Mouse (Mus musculus): ENCODE measurements around the gene Sapcd1. TPM values are rescaled to one million over a fixed set of nuclear protein-coding genes. Genes with fewer than 3 reads are reported as not detected.
A peak's percentile ranks its signal among the peaks of the same experiment; 100 is the strongest.

Sapcd1 gene
- polyA plus RNA-seq, 1 experiment from 2014 or later = 2.5 TPM

DNA sequence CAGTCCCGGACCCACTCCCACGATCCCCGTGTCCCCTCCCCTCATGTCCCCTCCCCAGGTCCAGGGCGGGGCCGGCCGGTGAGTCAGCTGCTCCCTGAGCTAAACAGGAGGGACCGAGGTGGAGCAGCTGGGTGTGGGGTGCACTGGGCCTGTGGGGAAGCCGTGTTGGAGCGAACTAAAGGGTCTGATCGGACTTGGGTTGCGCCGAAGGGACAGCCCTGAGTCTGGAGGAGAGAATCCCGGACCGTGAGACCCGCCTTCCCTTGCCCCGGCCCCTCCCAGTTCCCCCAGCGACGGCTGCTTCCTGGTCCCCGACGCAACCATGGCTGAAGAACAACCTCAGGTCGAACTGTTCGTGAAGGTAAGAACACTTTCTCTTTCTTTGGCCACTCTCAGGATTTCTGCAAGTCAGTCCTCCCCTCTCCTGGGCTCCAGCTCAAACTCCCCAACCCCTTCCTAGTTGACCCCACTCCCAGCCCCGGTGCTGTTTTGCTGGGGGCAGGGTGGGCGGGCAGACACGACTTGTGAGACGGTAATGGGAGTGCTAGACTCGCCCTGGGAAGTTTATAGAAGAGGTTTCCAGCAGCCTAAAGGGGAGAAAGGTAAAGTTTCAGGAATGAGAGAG lies 22.4 kb upstream of the Sapcd1 start:
- Histone ChIP-seq H3K36me3 (peaks cover 7% of the 10 kb centered on the region), H3K9me3 (no peaks in the 10 kb centered on the region; the same call in 1 of the 2 replicates), H3K4me1 (replicated peaks) (peaks cover 47% of the 10 kb centered on the region), H3K27ac (peak overlapping the region; percentile 89), H3K4me2 (peak overlapping the region; percentile 61), H3K9ac (peak overlapping the region; percentile 74), H3K4me3 (peak overlapping the region; percentile 43), H3K27me3 (no peaks in the 10 kb centered on the region)
- no peak for ATAC-seq (ENCODE audit: low FRiP score)
- WGBS = under 1% methylated on average over 27 of the region's 27 CpGs

DNA sequence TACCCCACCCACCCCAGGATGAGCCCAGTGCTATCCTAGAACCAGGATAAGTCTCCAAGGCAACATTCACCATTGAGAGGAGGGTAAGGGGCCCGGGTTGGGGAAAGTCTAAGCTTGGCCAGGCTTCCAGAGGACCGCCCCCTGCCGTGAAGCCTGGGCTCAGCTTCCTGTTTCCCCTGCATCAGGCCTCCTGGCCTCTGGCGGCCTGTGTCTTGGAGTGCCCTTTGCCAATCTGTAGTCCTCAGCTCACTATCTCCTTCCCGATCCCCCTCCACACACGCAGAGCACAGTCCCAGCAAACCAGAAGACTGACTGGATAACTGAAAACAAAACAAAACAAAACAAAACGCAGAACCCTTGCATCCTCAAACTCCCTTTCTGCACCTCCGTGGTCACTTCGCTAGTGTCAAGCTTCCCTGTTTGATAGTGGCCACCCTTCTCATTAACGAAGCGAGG lies 21.8 kb upstream of the Sapcd1 start, which contains the start of gene Clic1:
Gene Clic1 (plus strand): TSS at position 406 of the 456 bp plus-strand sequence.
- ATAC-seq (ENCODE audit: low FRiP score) = no peak
- 4% methylated on average over 11 of the region's 11 CpGs for WGBS
- Histone ChIP-seq H3K4me1 (replicated peaks) (peaks cover 47% of the 10 kb centered on the region), H3K9ac (peak within 1 kb of the TSS; percentile 74), H3K4me2 (peak within 1 kb of the TSS; percentile 61), H3K27me3 (no peaks in the 10 kb centered on the region), H3K4me3 (peak within 1 kb of the TSS; percentile 43), H3K27ac (peak within 1 kb of the TSS; percentile 89), H3K36me3 (peaks cover 7% of the 10 kb centered on the region), H3K9me3 (no peaks in the 10 kb centered on the region; the same call in 1 of the 2 replicates)

DNA sequence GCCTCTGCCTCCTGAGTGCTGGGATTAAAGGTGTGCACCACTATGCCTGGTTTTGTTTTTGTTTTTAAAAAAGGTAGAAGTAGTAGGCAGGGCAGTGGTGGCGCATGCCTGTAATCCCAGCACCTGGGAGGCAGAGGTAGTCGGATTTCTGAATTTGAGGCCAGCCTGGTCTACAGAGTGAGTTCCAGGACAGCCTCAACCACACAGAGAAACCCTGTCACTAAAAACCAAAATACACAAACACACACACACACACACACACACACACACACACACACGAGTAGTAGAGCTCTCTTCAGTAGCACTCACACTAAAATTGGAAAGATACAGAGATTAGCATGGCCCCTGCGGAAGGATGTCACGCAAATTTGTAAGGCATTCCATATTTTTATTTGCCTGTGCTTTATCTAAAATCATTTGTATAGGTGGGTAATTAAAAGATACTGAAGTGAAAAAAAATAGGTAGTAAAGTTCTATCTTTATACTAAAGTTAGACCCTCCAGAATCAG lies 21.2 kb upstream of the Sapcd1 start:
- Histone ChIP-seq H3K27ac (peak overlapping the region; percentile 89; the same call in 1 of the 2 replicates), H3K27me3 (no peaks in the 10 kb centered on the region), H3K9ac (no peak overlapping the region), H3K9me3 (no peaks in the 10 kb centered on the region), H3K4me2 (no peak overlapping the region), H3K36me3 (peaks cover 2% of the 10 kb centered on the region), H3K4me1 (replicated peaks) (peaks cover 47% of the 10 kb centered on the region), H3K4me3 (no peak overlapping the region)
- ATAC-seq (ENCODE audit: low FRiP score) = no peak
- WGBS = 80% methylated on average over 5 of the region's 5 CpGs

DNA sequence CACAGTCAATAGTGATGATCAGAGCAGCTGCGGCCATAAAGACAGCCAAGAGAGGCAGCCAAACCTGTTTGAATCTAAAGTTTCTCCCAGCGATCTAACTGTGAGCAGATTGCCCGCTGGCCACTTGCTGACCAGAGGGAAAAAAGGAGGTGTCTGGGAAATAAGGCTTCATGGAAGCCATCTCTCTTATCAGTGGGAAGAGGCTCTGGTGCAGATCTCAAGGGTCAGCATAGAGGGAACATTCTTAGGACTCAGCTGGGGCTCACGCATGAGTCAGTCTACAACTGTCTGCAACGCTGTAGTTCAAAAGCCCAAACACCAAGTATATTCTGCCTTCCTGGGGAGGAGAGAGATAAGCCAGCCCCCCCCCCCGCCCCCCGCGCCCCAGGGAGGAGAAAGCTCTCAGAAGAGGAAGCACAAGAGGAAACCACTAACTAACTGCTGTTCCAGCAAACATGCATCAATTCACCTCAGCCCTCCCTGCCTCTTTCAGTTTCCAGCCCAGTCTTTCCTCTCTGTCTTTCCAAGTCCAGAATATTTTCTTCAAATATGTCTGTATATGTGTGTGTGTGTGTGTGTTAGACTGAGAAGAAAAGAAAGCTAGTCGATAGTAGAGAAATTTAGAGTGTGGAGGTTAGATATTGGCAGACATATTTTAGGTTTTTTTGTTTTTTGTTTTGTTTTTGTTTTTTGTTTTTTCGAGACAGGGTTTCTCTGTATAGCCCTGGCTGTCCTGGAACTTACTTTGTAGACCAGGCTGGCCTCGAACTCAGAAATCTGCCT lies 20.5 kb upstream of the Sapcd1 start:
- no peak overlapping the region for H3K4me2 ChIP-seq
- H3K4me1 ChIP-seq (replicated peaks) = peaks cover 47% of the 10 kb centered on the region
- no peaks in the 10 kb centered on the region for H3K36me3 ChIP-seq
- no peak for ATAC-seq (ENCODE audit: low FRiP score)
- no peak overlapping the region; the same call in 1 of the 2 replicates for H3K27ac ChIP-seq
- WGBS = 50% methylated on average over 11 of the region's 11 CpGs
- H3K9ac ChIP-seq = no peak overlapping the region
- H3K27me3 ChIP-seq = no peaks in the 10 kb centered on the region
- no peak overlapping the region for H3K4me3 ChIP-seq
- no peaks in the 10 kb centered on the region for H3K9me3 ChIP-seq

DNA sequence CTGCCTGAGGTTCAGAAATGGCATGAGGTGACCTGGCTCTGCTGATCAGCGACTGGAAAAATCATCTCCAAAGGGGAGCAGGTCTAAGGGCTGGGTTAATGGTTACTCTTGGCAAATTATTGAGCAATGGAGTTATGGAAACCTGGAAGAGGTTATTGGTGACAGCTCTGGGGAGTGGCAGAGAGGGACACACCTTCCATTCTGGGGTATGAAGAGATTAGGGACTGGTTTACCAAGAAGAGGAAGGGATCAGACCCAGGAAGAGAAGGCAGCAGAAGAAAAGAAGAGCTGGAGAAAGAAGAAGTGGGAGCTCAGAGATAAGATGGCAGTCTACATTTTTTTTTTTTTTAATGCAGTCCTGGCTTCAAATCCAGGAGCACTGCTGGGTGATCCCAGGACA lies 19.9 kb upstream of the Sapcd1 start:
- WGBS = 58% methylated on average over 1 of the region's 1 CpGs

DNA sequence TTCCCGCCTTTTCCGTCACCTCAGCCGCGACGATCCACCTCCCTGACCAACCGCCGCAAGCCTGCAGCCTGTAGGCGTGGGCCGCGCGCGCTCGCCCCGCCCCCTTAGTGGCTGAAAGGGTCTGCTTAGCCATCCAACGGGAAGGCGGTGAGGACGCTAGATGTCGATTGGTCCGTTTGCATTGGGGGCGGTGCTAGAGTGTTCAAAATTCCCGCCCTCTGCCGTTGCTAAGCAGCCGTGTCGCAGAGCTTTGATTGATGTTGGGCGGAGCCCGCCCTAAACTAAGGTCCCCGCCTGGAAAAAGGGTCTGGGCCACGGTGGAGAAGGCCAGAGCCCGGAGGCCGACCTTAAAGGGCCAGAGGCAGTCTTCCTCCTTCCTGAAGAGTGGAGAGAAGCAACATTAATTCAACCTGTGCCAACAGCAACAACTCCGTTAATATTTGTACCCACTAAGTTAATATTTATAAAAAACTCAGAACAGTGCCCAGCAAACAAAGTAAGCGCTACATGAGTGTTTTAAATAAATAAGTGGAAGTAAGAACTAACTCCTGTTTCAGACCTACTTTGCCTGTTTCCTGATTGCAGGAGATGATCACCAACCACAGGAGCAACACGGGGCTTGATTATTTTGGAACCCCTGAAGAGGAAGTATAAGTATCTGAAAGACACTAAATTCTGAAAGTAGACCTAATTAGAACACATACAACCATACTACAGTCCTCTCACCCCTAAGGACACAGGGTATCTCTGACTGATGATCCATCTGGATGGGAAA lies 19.1 kb upstream of the Sapcd1 start, which contains the start of gene Msh5:
Gene Msh5 (minus strand): TSS at position 65 of the 775 bp plus-strand sequence.
- ATAC-seq (ENCODE audit: low FRiP score) = peak; percentile 97
- Histone ChIP-seq H3K27ac (peak within 1 kb of the TSS; percentile 69), H3K36me3 (no peaks in the 10 kb centered on the region), H3K9me3 (no peaks in the 10 kb centered on the region), H3K4me1 (replicated peaks) (peaks cover 35% of the 10 kb centered on the region), H3K27me3 (no peaks in the 10 kb centered on the region), H3K4me2 (peak within 1 kb of the TSS; percentile 99), H3K4me3 (peak within 1 kb of the TSS; percentile 55), H3K9ac (peak within 1 kb of the TSS; percentile 83)
- 3% methylated on average over 33 of the region's 33 CpGs for WGBS

More for the DNA sequence above, 19.9 kb upstream of the Sapcd1 start:
- H3K4me3 ChIP-seq = no peak overlapping the region
- peak overlapping the region; percentile 14; the same call in 1 of the 2 replicates for H3K27ac ChIP-seq
- no peaks in the 10 kb centered on the region for H3K36me3 ChIP-seq
- peaks cover 43% of the 10 kb centered on the region for H3K4me1 ChIP-seq (replicated peaks)
- no peak for ATAC-seq (ENCODE audit: low FRiP score)
- no peak overlapping the region for H3K4me2 ChIP-seq
- H3K9me3 ChIP-seq = no peaks in the 10 kb centered on the region
- no peak overlapping the region for H3K9ac ChIP-seq
- no peaks in the 10 kb centered on the region for H3K27me3 ChIP-seq

DNA sequence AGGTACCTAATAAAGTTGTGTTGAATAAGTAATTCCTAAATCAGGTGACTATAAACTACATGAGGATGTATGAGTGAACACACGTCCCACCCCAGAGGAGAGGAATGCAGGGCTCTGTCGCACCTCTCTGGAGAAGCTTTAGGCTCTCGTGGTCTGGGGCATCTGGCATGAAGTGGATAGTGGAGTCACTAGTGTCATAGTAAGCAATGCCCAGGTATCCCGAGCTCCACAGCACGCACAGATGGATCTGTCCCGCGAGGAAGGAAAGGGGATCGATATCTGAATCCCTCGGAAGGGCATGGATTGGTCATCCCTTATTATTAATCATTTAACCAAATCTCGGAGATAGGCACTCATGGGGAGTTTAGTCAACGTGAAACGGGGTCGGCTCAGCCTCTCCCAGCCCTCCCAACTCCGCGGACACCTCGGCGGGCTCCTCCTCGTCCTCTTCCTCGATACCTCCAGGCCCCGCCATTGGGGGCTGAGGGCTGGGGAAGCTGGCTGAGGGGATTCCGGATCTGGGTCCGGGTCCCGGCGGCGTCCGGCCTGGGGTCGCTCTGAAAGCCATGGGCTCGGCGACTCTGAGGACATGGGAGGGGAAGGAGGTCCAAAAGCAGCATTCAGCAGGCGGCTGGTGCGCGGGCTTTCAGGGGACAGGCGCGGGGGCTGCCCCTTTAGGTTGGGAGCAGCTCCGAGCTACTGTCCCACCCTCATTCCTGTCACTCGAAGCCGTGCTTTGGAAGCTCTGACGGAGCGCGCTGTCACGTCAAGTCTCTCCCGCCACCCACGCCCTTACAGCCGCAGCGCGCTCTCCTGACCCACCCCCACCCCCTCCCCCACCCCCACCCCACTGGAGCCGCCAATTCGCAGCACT lies 18.2 kb upstream of the Sapcd1 start:
- peak; percentile 79 for ATAC-seq (ENCODE audit: low FRiP score)
- no peaks in the 10 kb centered on the region for H3K36me3 ChIP-seq
- WGBS = 6% methylated on average over 47 of the region's 48 CpGs

DNA sequence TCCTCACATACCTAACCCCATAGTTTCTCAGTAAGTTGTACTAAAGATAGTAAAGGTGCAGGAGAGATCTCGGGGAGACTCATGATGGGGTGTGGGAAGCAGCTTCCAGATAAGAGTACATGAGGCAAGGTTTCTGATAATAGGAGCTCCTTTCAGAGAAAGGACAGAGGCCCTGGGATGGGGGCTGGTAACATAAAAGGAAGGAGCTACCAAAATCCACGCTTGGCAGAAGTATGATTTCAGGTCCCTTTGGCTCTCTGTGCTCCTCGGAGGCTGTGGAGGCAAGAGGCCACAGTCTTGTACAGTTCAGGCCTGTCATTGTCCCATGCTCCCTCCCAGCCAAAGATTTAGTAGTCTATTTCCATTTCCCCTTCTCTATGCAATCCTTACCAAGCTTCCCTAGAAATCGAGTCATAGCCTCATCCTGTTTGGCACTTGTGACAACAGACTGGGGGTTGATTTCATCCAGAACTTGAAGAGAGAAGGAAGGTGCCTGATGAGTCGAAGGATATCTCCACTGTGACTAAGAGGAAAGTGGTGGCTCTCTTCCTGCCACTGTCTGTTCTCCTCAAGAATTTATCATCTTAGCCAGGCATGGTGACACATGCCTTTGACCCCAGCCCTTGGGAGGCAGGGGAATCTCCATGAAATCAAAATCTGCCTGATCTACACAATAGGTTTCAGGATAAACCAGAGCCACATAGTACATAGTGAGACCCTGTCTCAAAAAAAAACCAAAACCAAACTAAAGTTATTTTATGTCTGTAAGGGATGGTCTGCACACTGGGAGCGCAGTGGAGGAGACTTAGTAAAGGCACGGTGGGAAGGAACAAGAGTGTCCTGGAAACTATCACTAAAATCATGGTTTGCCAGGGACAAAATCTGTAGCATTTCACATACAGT lies 17.3 kb upstream of the Sapcd1 start:
- no peak overlapping the region for H3K9ac ChIP-seq
- H3K27me3 ChIP-seq = no peaks in the 10 kb centered on the region
- H3K27ac ChIP-seq = no peak overlapping the region
- H3K9me3 ChIP-seq = no peaks in the 10 kb centered on the region
- no peaks in the 10 kb centered on the region for H3K36me3 ChIP-seq
- H3K4me1 ChIP-seq (replicated peaks) = peaks cover 25% of the 10 kb centered on the region
- 93% methylated on average over 7 of the region's 7 CpGs for WGBS
- no peak overlapping the region for H3K4me3 ChIP-seq
- ATAC-seq (ENCODE audit: low FRiP score) = no peak
- peak overlapping the region; percentile 99 for H3K4me2 ChIP-seq

More for the DNA sequence above, 18.2 kb upstream of the Sapcd1 start:
- Histone ChIP-seq H3K4me1 (replicated peaks) (peaks cover 27% of the 10 kb centered on the region), H3K27ac (peak overlapping the region; percentile 69), H3K27me3 (no peaks in the 10 kb centered on the region), H3K4me2 (peak overlapping the region; percentile 99), H3K9ac (peak overlapping the region; percentile 83), H3K4me3 (peak overlapping the region; percentile 55), H3K9me3 (no peaks in the 10 kb centered on the region)

DNA sequence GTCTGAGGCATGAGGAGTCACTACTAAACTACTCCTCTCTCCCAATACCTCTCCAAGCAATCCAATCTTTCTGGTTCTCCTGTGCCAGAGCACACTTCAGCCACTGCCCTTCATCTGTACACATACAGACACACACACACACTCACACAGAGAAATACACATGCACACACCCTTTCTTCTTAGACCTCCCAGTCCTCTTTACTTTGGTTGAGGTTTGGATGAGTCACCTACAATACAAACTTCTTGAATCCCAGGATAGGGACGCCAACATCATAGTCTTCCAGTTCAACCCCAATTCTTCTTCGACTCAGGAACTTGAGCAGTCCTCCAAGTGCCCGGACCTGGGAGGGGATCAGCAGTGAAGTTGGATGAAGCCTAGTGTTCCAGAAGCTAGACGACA lies 16.0 kb upstream of the Sapcd1 start:
- Histone ChIP-seq H3K36me3 (no peaks in the 10 kb centered on the region), H3K4me2 (no peak overlapping the region), H3K9ac (no peak overlapping the region), H3K4me3 (no peak overlapping the region), H3K4me1 (replicated peaks) (peaks cover 16% of the 10 kb centered on the region), H3K27ac (no peak overlapping the region), H3K27me3 (no peaks in the 10 kb centered on the region), H3K9me3 (no peaks in the 10 kb centered on the region)
- ATAC-seq (ENCODE audit: low FRiP score) = no peak
- WGBS = 88% methylated on average over 4 of the region's 4 CpGs

DNA sequence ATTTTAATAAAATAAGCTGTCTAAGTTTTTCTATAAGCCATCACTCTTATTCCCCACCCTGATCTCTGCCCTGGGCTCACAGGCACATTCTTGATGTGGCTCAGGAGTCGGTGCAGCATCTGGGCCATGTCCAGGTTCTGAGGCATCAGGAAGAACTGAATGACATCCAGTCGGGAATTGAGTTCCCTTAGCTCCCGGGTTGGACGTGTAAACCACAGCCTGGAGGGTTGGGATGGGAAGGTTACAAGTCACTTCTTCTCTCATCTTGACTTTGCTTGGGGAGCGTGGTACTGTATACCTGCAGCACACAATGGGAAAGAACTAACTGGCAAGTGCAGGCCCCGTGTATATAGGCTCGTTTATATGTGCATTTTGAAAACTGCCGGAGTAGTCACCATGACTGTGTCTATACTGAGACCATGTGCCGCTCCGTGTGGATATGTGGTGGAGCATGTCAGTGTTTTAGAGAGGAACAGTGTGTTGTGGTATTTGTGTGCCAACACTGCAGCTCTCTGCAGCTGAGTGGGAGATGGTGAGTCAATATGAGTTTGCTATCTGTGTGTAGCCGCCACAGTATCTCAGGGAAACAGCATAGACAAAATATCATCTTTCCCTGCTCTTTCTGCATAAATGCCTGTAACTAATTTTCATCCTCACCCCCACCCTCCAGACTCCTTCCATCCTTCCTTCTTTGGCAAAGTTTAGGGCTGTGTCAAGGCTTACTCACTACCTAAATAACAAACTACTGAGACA lies 11.5 kb upstream of the Sapcd1 start:
- H3K4me2 ChIP-seq = no peak overlapping the region
- no peak for ATAC-seq (ENCODE audit: low FRiP score)
- H3K4me1 ChIP-seq (replicated peaks) = no peaks in the 10 kb centered on the region
- H3K4me3 ChIP-seq = no peak overlapping the region
- no peak overlapping the region for H3K27ac ChIP-seq
- no peaks in the 10 kb centered on the region for H3K27me3 ChIP-seq
- no peaks in the 10 kb centered on the region for H3K9me3 ChIP-seq
- no peaks in the 10 kb centered on the region for H3K36me3 ChIP-seq
- WGBS = 91% methylated on average over 11 of the region's 11 CpGs
- no peak overlapping the region for H3K9ac ChIP-seq
